Mouse (Mus musculus): ENCODE results near the gene Fgfr2. TPM values are rescaled to one million over a fixed set of nuclear protein-coding genes. Genes with fewer than 3 reads are reported as not detected.
A peak's percentile ranks its signal among the peaks of the same experiment; 100 is the strongest.

Gene Fgfr2
- polyA plus RNA-seq, 1 experiment from 2014 or later, result 39.4 TPM

DNA sequence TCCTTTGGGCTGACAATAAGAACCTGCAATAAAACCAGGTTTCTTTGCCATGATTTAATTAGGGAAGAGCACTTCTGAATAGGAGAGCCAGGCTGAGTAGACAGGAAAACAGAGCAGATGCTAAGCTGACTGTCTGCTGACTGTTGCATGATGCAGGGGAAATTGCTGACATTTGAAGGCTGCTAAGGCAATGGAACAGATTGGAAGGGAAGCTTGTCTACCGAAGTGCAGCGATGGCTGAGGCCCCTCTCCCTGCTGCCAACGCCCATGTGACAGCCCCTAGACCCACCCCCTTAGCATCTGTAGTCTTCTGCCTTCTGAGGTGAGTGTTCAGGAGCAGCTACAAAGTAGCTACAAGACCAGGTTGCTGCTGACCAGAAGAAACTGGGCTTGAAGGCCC is 2397.0 kb downstream of the Fgfr2 start:
- no peak overlapping the region for H3K4me3 ChIP-seq (replicated peaks)
- H3K9ac ChIP-seq (replicated peaks), result no peak overlapping the region
- ATAC-seq, result no peak
- H3K27ac ChIP-seq, result no peak overlapping the region
- H3K27me3 ChIP-seq, result no peaks in the 10 kb centered on the region
- no peaks in the 10 kb centered on the region for H3K9me3 ChIP-seq
- 81% methylated on average over 3 of the region's 3 CpGs for WGBS
- peaks cover 8% of the 10 kb centered on the region; the same call in 1 of the 2 replicates for H3K4me1 ChIP-seq (replicated peaks)
- H3K36me3 ChIP-seq, result peaks cover 77% of the 10 kb centered on the region
- H3K4me2 ChIP-seq (replicated peaks), result no peak overlapping the region

GRCm38 (mm10) chr7:130720646-130721335 is 2402.4 kb downstream of the Fgfr2 start:
- no peak for ATAC-seq
- Histone ChIP-seq H3K9ac (replicated peaks) (0 out of 2 replicates have a peak overlapping the region, but pooled peaks have one; percentile 32), H3K4me3 (replicated peaks) (no peak overlapping the region), H3K4me2 (replicated peaks) (0 out of 2 replicates have a peak overlapping the region, but pooled peaks have one; percentile 32), H3K27me3 (no peaks in the 10 kb centered on the region), H3K9me3 (no peaks in the 10 kb centered on the region), H3K27ac (peak overlapping the region; percentile 80), H3K4me1 (replicated peaks) (peaks cover 32% of the 10 kb centered on the region), H3K36me3 (peaks cover 55% of the 10 kb centered on the region)
- 52% methylated on average over 9 of the region's 9 CpGs for WGBS

- Histone ChIP-seq H3K4me2 (replicated peaks) (peak overlapping the region; percentile 32), H3K27ac (peak overlapping the region; percentile 80), H3K9ac (replicated peaks) (peak overlapping the region; percentile 50; the same call in 1 of the 2 replicates), H3K27me3 (no peaks in the 10 kb centered on the region), H3K4me1 (replicated peaks) (peaks cover 40% of the 10 kb centered on the region), H3K9me3 (no peaks in the 10 kb centered on the region), H3K4me3 (replicated peaks) (no peak overlapping the region), H3K36me3 (peaks cover 48% of the 10 kb centered on the region)
- ATAC-seq, result peak; percentile 65
- 5% methylated on average over 16 of the region's 16 CpGs for WGBS
These were observed 2403.1 kb downstream of the Fgfr2 start for GRCm38 (mm10) chr7:130719931-130720598.

DNA sequence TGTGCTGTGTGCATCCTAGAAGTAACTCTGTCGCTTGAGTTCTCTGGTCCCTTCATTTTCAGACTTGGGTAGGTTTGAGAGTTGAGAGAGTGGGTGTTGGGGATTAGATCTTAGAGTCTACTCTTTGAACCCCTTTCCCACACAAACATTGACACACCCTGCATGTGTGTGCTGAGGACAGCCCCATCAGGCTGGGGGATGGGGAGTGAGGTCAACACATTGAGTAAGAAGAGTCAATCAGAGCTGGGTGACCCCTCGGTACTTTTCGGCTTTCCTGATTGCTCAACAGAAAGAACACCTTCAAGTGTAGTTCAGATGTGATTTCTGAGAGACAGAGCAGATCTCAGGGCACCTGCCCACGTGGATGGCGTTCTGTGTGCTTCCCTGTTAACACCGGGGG is 2406.2 kb downstream of the Fgfr2 start:
- Histone ChIP-seq H3K4me1 (replicated peaks) (peaks cover 59% of the 10 kb centered on the region), H3K4me3 (replicated peaks) (no peak overlapping the region), H3K27me3 (no peaks in the 10 kb centered on the region), H3K36me3 (peaks cover 27% of the 10 kb centered on the region), H3K27ac (no peak overlapping the region), H3K4me2 (replicated peaks) (no peak overlapping the region), H3K9me3 (no peaks in the 10 kb centered on the region), H3K9ac (replicated peaks) (no peak overlapping the region)
- no peak for ATAC-seq
- WGBS, result 97% methylated on average over 6 of the region's 6 CpGs

DNA sequence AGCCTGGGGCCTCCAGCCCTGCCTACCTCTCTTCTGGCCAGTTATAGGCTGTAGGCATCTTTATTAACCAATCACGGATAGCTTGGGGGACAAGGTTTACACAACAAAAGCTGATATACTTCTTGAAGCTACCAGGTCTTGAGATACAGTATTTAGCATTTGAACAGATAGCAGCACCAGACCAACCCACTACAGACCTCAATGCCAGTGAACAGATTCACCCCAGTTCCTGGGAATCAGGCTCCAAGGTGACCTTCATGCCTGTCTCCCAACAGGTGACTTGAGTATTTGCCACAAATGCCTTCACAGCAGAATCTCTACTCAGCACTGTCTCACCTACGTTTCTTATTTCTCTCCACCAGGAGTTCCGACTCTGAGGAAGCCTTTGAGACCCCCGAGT is 2406.8 kb downstream of the Fgfr2 start:
- H3K4me3 ChIP-seq (replicated peaks), result no peak overlapping the region
- no peaks in the 10 kb centered on the region for H3K27me3 ChIP-seq
- H3K9ac ChIP-seq (replicated peaks), result no peak overlapping the region
- peaks cover 25% of the 10 kb centered on the region for H3K36me3 ChIP-seq
- no peak overlapping the region for H3K27ac ChIP-seq
- peaks cover 58% of the 10 kb centered on the region for H3K4me1 ChIP-seq (replicated peaks)
- H3K4me2 ChIP-seq (replicated peaks), result no peak overlapping the region
- WGBS, result 95% methylated on average over 4 of the region's 4 CpGs
- ATAC-seq, result no peak
- no peaks in the 10 kb centered on the region for H3K9me3 ChIP-seq

DNA sequence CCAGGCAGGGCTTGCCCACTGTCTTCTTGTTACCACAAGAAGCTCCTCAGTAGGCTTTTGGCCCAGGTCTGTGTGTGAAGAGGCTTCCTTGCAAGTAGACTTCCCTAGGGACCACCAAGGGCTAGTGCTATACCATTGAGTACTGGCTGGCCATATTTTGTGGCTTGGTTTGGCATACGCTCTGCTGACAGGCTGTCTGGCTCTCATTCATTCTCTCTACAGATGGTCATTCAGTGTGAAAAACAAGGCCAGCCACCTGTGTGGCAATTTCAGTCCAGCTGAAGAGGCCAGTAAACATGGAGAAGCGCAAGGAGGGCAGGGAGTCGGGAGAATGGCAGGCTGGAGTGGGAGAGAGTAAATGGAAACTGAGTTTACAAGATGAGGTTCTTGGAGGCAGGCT is 2407.7 kb downstream of the Fgfr2 start:
- H3K27ac ChIP-seq, result no peak overlapping the region
- no peak overlapping the region for H3K4me2 ChIP-seq (replicated peaks)
- H3K9ac ChIP-seq (replicated peaks), result no peak overlapping the region
- 92% methylated on average over 3 of the region's 3 CpGs for WGBS
- H3K4me3 ChIP-seq (replicated peaks), result no peak overlapping the region
- no peaks in the 10 kb centered on the region for H3K27me3 ChIP-seq
- H3K36me3 ChIP-seq, result peaks cover 25% of the 10 kb centered on the region
- no peaks in the 10 kb centered on the region for H3K9me3 ChIP-seq
- H3K4me1 ChIP-seq (replicated peaks), result peaks cover 55% of the 10 kb centered on the region
- no peak for ATAC-seq

- H3K9ac ChIP-seq (replicated peaks), result 0 out of 2 replicates have a peak overlapping the region, but pooled peaks have one; percentile 2
- H3K9me3 ChIP-seq, result no peaks in the 10 kb centered on the region
- H3K27me3 ChIP-seq, result no peaks in the 10 kb centered on the region
- 36% methylated on average over 6 of the region's 6 CpGs for WGBS
- no peak overlapping the region for H3K4me2 ChIP-seq (replicated peaks)
- no peak for ATAC-seq
- peaks cover 55% of the 10 kb centered on the region for H3K4me1 ChIP-seq (replicated peaks)
- no peak overlapping the region for H3K4me3 ChIP-seq (replicated peaks)
- H3K36me3 ChIP-seq, result peaks cover 19% of the 10 kb centered on the region
- peak overlapping the region; percentile 56 for H3K27ac ChIP-seq
These were observed 2409.8 kb downstream of the Fgfr2 start for GRCm38 (mm10) chr7:130713319-130713718.

- WGBS, result 91% methylated on average over 7 of the region's 7 CpGs
These were observed 2411.3 kb downstream of the Fgfr2 start for GRCm38 (mm10) chr7:130711851-130712250.

GRCm38 (mm10) chr7:130709372-130710274 is 2413.5 kb downstream of the Fgfr2 start:
- H3K4me3 ChIP-seq (replicated peaks), result no peak overlapping the region
- peaks cover 63% of the 10 kb centered on the region for H3K4me1 ChIP-seq (replicated peaks)
- no peak for ATAC-seq
- H3K9me3 ChIP-seq, result no peaks in the 10 kb centered on the region
- 52% methylated on average over 9 of the region's 9 CpGs for WGBS
- no peak overlapping the region for H3K4me2 ChIP-seq (replicated peaks)
- H3K27ac ChIP-seq, result peak overlapping the region; percentile 27; the same call in 1 of the 2 replicates
- no peaks in the 10 kb centered on the region for H3K27me3 ChIP-seq
- no peaks in the 10 kb centered on the region for H3K36me3 ChIP-seq
- no peak overlapping the region for H3K9ac ChIP-seq (replicated peaks)

More at GRCm38 (mm10) chr7:130711851-130712250, 2411.3 kb downstream of the Fgfr2 start:
- H3K27me3 ChIP-seq, result no peaks in the 10 kb centered on the region
- H3K4me1 ChIP-seq (replicated peaks), result peaks cover 64% of the 10 kb centered on the region
- H3K4me3 ChIP-seq (replicated peaks), result no peak overlapping the region
- no peak overlapping the region for H3K4me2 ChIP-seq (replicated peaks)
- no peak overlapping the region for H3K27ac ChIP-seq
- no peaks in the 10 kb centered on the region for H3K9me3 ChIP-seq
- H3K36me3 ChIP-seq, result peaks cover 5% of the 10 kb centered on the region
- H3K9ac ChIP-seq (replicated peaks), result no peak overlapping the region
- ATAC-seq, result no peak

- Histone ChIP-seq H3K4me3 (replicated peaks) (no peak overlapping the region), H3K9ac (replicated peaks) (no peak overlapping the region), H3K27me3 (no peaks in the 10 kb centered on the region), H3K27ac (peak overlapping the region; percentile 45; the same call in 1 of the 2 replicates), H3K4me2 (replicated peaks) (no peak overlapping the region), H3K9me3 (no peaks in the 10 kb centered on the region), H3K36me3 (no peaks in the 10 kb centered on the region), H3K4me1 (replicated peaks) (peaks cover 64% of the 10 kb centered on the region)
- ATAC-seq, result no peak
- WGBS, result 60% methylated on average over 9 of the region's 9 CpGs
These were observed 2414.2 kb downstream of the Fgfr2 start for GRCm38 (mm10) chr7:130708940-130709339.

DNA sequence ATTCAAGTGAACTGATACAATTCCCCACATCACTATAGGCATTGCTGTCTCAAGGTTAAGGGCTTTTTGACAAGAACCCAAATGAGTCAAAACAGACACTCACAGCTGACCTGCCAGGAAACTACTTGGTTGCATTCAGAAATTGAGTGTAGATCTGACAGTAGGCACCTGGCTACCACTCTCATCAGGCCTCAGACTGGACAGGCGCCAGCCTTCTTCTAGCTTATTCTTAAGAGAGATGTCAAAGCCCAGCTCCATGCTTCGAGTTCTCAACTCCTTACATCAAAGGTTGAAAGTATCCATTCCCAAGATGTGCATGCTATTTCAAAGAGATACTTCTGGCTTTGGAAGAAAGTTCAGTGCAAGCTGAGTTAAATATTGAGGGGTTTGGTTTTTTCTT is 2417.9 kb downstream of the Fgfr2 start:
- no peak overlapping the region for H3K27ac ChIP-seq
- peaks cover 16% of the 10 kb centered on the region for H3K36me3 ChIP-seq
- no peak overlapping the region for H3K4me3 ChIP-seq (replicated peaks)
- no peak for ATAC-seq
- no peaks in the 10 kb centered on the region for H3K27me3 ChIP-seq
- peaks cover 68% of the 10 kb centered on the region for H3K4me1 ChIP-seq (replicated peaks)
- WGBS, result 84% methylated on average over 2 of the region's 2 CpGs
- H3K9me3 ChIP-seq, result no peaks in the 10 kb centered on the region
- H3K9ac ChIP-seq (replicated peaks), result no peak overlapping the region
- H3K4me2 ChIP-seq (replicated peaks), result no peak overlapping the region

Data from midbrain, embryonic 13.5 days (tissue).